Mouse (Mus musculus) stomach, embryonic 14.5 days (tissue): ENCODE data around the gene Ankrd45. TPM values are rescaled to one million over a fixed set of nuclear protein-coding genes. Genes with fewer than 3 reads are reported as not detected.
"Not testable (repeated sequence)": the region's sequence is repeated elsewhere in the genome, so short reads cannot be mapped to it uniquely, and the experiment has no call there.

Experiments
- ATAC-seq: fragments of 200-750 bp; cut with Nextera tagmentation; 2 replicates; pipeline ENCODE4 v1.8.0; 2017; ENCODE audit warnings: low read depth, moderate TSS enrichment; ENCODE audit not compliant: insufficient number of reproducible peaks, insufficient read depth, low FRiP score
- H3K27ac ChIP-seq: fragments of 300-500 bp; sonication (generic); 2 replicates; pipeline ENCODE4 v1.5.1; 2014; ENCODE audit warnings: mild to moderate bottlenecking, low read length, moderate library complexity, mixed read lengths
- H3K27me3 ChIP-seq: fragments of 300-500 bp; sonication (generic); 2 replicates; pipeline ENCODE4 v1.6.1; 2014; ENCODE audit warnings: low read length, control low read depth, mixed read lengths; ENCODE audit not compliant: control insufficient read depth, insufficient read depth
- H3K36me3 ChIP-seq: fragments of 300-500 bp; sonication (generic); 2 replicates; pipeline ENCODE4 v1.6.1; 2014; ENCODE audit warnings: mild to moderate bottlenecking, control low read depth, low read length, moderate library complexity, mixed read lengths; ENCODE audit not compliant: control insufficient read depth, insufficient read depth
- H3K4me1 ChIP-seq: fragments of 300-500 bp; sonication (generic); 2 replicates; pipeline ENCODE4 v1.6.1; 2014; ENCODE audit warnings: low read length, control low read depth, mixed read lengths; ENCODE audit not compliant: control insufficient read depth, insufficient read depth
- H3K4me2 ChIP-seq: fragments of 300-500 bp; sonication (generic); replicated peaks from 2 replicates; pipeline ENCODE4 v1.6.1; 2014; ENCODE audit warnings: low read depth, low read length, control low read depth
- H3K4me3 ChIP-seq: fragments of 300-500 bp; sonication (generic); 2 replicates; pipeline ENCODE4 v1.5.1; 2014; ENCODE audit warnings: low read depth, low read length, control low read depth
- H3K9ac ChIP-seq: fragments of 300-500 bp; sonication (generic); replicated peaks from 2 replicates; pipeline ENCODE4 v1.6.1; 2014; ENCODE audit warnings: low read depth, mild to moderate bottlenecking, control low read depth, low read length, moderate library complexity, mixed read lengths
- H3K9me3 ChIP-seq: fragments of 300-500 bp; sonication (generic); 2 replicates; pipeline ENCODE4 v1.6.1; 2016; ENCODE audit warnings: low read depth, low read length, control low read depth; ENCODE audit not compliant: control insufficient read depth
- WGBS: fragments of 180-500 bp; shearing (Covaris S2); extraction: QIAGEN DNeasy Blood & Tissue Kit; methylation state at CpG from one replicate; pipeline ENCODE4 v1.1.7; 2014; 5-methylcytosine and 5-hydroxymethylcytosine counted together
- polyA plus RNA-seq: library from polyadenylated mRNA; unstranded; fragments of >200 nt; fragmentation: Nextera tagmentation; extraction: Ambion mirVana; gene quantifications from 2 replicates; pipeline ENCODE4 v1.2.1, GENCODE M21; 2014

Gene Ankrd45
- polyA plus RNA-seq, 1 experiment from 2014 or later = 1.9 TPM

DNA sequence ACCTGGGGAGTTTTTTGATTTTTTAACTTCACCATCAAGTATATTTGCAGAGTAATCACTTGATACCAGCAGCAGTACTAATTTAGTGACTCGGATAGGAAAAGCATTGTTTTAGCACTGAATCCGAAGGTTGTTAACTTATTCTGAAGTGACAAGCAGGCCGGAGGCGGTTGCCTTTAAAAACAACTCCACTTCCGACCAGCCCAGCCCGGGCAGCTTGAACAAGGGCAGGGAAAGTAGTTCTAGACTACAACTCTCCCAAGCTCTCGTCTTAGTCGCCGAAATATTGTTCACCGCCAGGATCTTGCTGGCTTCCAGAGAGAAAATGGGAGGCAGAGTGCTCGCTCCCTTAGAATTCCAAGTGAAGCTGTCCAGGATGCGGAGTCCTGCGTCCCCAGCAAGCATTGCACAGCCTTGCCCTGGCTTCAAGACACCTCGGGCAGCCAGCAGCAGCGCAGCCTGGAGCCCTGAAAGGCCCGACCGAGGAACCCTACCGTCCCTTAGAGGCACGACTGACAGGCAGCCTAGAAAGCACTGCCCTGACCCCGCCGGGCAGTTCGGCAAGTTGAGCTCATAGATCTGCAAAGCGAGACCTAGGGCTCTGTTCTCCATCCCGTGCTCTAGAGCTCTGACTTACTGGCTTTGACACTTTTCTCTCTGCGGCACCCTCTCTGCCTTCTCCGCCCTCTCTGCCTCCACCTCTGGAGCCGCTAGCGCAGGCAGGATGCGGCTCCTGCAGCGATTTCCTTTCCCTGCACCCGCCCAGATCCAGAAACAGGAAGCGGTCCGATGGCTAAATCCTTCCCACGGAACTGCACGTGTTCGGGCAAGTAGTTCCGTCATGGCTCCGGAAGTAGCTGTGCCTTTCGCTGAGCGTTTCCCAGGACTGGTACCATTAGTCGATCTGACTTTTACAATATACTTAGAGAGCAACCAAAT is 11.5 kb upstream of the Ankrd45 start, which contains the start of gene Klhl20:
Gene Klhl20, minus strand, starts transcription at position 786 of the 939 bp plus-strand sequence.
- no peaks in the 10 kb centered on the region for H3K9me3 ChIP-seq
- WGBS = 1% methylated on average over 41 of the region's 41 CpGs
- ATAC-seq = peak; percentile 97
- H3K4me1 ChIP-seq = 0 out of 2 replicates have a peak, but pooled peaks cover 6% of the 10 kb centered on the region
- no peaks in the 10 kb centered on the region; the same call in 1 of the 2 replicates for H3K36me3 ChIP-seq
- H3K9ac ChIP-seq = peak within 1 kb of the TSS; percentile 70
- no peaks in the 10 kb centered on the region for H3K27me3 ChIP-seq
- peak within 1 kb of the TSS; percentile 66 for H3K4me3 ChIP-seq
- H3K27ac ChIP-seq = peak within 1 kb of the TSS; percentile 71; the same call in 1 of the 2 replicates
- H3K4me2 ChIP-seq = peak within 1 kb of the TSS; percentile 79

GRCm38 (mm10) chr1:161139496-161139895 is 3.0 kb upstream of the Ankrd45 start:
- Histone ChIP-seq H3K36me3 (no peaks in the 10 kb centered on the region), H3K27ac (no peak overlapping the region), H3K27me3 (no peaks in the 10 kb centered on the region), H3K4me2 (no peak overlapping the region), H3K9ac (no peak overlapping the region), H3K9me3 (no peaks in the 10 kb centered on the region), H3K4me3 (no peak overlapping the region), H3K4me1 (peaks cover 3% of the 10 kb centered on the region; the same call in 1 of the 2 replicates)
- WGBS = 85% methylated on average over 2 of the region's 2 CpGs
- ATAC-seq = no peak

- peaks cover 3% of the 10 kb centered on the region; the same call in 1 of the 2 replicates for H3K4me1 ChIP-seq
- 80% methylated on average over 9 of the region's 9 CpGs for WGBS
- H3K27me3 ChIP-seq = no peaks in the 10 kb centered on the region
- H3K27ac ChIP-seq = no peak overlapping the region
- no peak overlapping the region for H3K4me2 ChIP-seq
- no peak overlapping the region for H3K4me3 ChIP-seq
- H3K9me3 ChIP-seq = no peaks in the 10 kb centered on the region
- ATAC-seq = no peak
- H3K9ac ChIP-seq = no peak overlapping the region
- H3K36me3 ChIP-seq = no peaks in the 10 kb centered on the region
These were observed 2.3 kb upstream of the Ankrd45 start for GRCm38 (mm10) chr1:161140026-161140762.

DNA sequence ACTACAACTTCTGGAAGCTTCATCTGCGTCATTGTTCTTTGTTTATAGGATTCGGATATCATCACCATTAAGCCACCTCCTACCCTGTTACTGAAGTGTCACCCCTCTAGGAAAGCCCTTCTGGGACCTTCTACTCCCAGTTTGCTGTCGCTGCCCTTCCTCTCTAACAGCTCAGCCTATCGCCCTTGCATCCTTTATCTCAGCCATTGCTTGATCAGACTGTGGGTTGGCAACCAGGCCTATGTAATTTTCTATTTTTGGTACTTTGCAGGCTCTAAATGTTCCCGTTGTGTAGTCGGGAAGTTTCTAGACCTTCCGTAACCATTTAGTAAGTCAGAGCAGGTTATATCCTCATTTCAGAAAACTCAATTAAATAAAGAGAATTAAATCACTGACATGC is 725 bp downstream of the Ankrd45 start:
- H3K4me3 ChIP-seq = no peak overlapping the region
- no peaks in the 10 kb centered on the region for H3K27me3 ChIP-seq

DNA sequence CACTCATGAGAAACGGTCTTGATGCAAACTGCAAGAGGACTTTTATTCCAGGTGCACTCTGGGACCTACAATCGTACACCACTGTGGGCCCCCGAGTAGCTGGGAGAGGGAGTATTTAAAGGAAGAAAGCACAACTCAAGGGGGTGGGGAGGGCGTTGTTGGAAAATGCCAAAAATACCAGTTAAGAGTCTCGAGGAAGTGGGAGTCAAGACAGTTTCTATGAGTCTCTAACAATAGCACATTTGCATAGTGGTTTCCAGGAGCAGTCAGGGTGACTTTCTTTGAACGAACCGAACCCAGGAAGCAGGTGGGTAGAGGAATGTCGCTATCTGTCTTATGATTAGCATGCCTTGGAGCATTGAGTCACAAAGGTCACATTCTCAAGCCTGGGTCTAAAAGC is 3.1 kb downstream of the Ankrd45 start:
- WGBS = 78% methylated on average over 8 of the region's 8 CpGs
- not testable (repeated sequence) for H3K27ac ChIP-seq, H3K4me1 ChIP-seq, H3K9me3 ChIP-seq, H3K36me3 ChIP-seq, ATAC-seq, H3K4me3 ChIP-seq, H3K4me2 ChIP-seq, H3K9ac ChIP-seq, H3K27me3 ChIP-seq

More for the DNA sequence above, 725 bp downstream of the Ankrd45 start:
- Histone ChIP-seq H3K36me3 (no peaks in the 10 kb centered on the region), H3K4me1 (peaks cover 3% of the 10 kb centered on the region; the same call in 1 of the 2 replicates), H3K4me2 (peak overlapping the region; percentile 83; the same call in 1 of the 2 replicates), H3K9ac (no peak overlapping the region), H3K27ac (no peak overlapping the region), H3K9me3 (no peaks in the 10 kb centered on the region)
- no peak for ATAC-seq
- 87% methylated on average over 7 of the region's 7 CpGs for WGBS

DNA sequence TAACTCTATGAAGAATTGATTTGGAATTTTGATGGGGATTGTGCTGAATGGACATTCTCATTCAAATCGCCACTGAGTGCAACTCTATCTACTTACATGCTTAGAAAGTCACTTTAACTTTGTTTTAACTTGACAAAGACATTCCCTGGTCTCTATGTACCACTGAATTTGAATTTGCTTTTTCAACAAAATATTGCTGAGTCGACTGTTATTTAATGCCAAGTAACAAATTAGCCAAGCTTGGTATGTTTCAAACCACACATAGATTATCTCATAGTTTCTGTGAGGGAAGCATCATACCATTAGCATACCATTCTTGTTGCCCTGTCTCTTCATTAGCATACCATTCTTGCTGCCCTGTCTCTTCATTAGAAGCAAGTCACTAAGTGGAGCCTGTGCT is 5.4 kb downstream of the Ankrd45 start:
- Histone ChIP-seq H3K4me3 (no peak overlapping the region), H3K4me1 (no peaks in the 10 kb centered on the region), H3K36me3 (no peaks in the 10 kb centered on the region), H3K27ac (no peak overlapping the region), H3K27me3 (no peaks in the 10 kb centered on the region), H3K4me2 (no peak overlapping the region), H3K9ac (no peak overlapping the region), H3K9me3 (no peaks in the 10 kb centered on the region)
- no peak for ATAC-seq
- WGBS = 75% methylated on average over 2 of the region's 2 CpGs

DNA sequence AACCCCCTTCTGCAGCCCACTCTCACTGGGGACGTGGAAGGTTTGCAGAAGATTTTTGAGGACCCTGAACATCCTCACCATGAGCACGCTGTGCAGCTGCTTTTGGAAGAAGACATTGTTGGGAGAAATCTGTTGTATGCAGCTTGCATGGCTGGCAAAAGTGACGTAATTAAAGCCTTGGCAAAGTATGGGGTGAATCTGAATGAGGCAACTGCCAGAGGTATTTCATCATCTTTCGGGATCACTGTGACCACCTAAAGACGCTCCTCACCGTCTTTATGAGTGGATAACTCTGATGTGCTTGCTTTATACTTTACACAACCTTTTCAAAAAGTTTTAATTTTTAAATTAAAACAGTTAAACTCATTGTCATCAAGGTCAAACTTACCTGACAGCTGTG is 8.6 kb downstream of the Ankrd45 start:
- H3K9ac ChIP-seq = no peak overlapping the region
- ATAC-seq = no peak
- no peak overlapping the region for H3K4me2 ChIP-seq
- H3K27me3 ChIP-seq = no peaks in the 10 kb centered on the region
- H3K4me1 ChIP-seq = no peaks in the 10 kb centered on the region
- H3K36me3 ChIP-seq = no peaks in the 10 kb centered on the region
- 77% methylated on average over 6 of the region's 6 CpGs for WGBS
- no peak overlapping the region for H3K4me3 ChIP-seq
- H3K9me3 ChIP-seq = no peaks in the 10 kb centered on the region
- no peak overlapping the region for H3K27ac ChIP-seq

DNA sequence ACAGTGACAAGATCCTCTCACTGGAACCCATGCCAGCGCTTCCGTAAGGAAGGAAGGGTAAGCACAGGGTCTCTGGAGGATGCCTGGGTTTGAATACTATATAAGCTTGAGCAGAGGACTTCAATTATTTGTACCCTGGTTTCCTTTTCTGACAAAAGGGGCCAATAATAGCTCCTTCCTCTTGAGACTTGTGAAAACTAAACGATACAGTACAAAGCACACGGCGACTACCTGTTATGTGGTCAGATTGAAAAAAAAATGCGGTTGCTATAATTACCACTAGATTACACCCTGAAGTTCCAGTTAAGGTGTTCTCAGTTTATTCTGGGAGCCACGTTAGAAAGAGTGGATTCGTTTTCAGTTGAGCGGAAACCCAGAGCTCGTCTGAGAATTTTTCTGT is 14.1 kb downstream of the Ankrd45 start:
- H3K27me3 ChIP-seq = no peaks in the 10 kb centered on the region
- H3K36me3 ChIP-seq = no peaks in the 10 kb centered on the region
- 85% methylated on average over 10 of the region's 10 CpGs for WGBS

More for the DNA sequence above, 14.1 kb downstream of the Ankrd45 start:
- H3K4me3 ChIP-seq = no peak overlapping the region
- no peaks in the 10 kb centered on the region for H3K9me3 ChIP-seq
- no peak for ATAC-seq
- no peaks in the 10 kb centered on the region for H3K4me1 ChIP-seq
- no peak overlapping the region for H3K4me2 ChIP-seq
- no peak overlapping the region for H3K9ac ChIP-seq
- no peak overlapping the region for H3K27ac ChIP-seq
